Mouse (Mus musculus) left cerebral cortex, postnatal 25 days (tissue): Measurements from ENCODE around the gene Adam30. TPM values are rescaled to one million over a fixed set of nuclear protein-coding genes. Genes with fewer than 3 reads are reported as not detected.
"Not testable (repeated sequence)": the region's sequence is repeated elsewhere in the genome, so short reads cannot be mapped to it uniquely, and the experiment has no call there.

Source experiments
- DNase-seq, 2 experiments: peaks; one replicate each; pipeline ENCODE4 v3.0.0; 2022; ENCODE audit warnings: low spot score in 2 of 2, mixed read lengths in 1 of 2
- intact Hi-C: fragments of 180-260 bp; cut with DNase I; formaldehyde crosslinking; loops from one replicate; pipeline ENCODE4 v1.15.1; 2025
- total RNA-seq, 2 experiments: library from RNA; stranded (reverse); gene quantifications; 2 replicates each; pipeline ENCODE4 v1.2.3; 2021

Adam30 gene
- not detected for total RNA-seq

DNA sequence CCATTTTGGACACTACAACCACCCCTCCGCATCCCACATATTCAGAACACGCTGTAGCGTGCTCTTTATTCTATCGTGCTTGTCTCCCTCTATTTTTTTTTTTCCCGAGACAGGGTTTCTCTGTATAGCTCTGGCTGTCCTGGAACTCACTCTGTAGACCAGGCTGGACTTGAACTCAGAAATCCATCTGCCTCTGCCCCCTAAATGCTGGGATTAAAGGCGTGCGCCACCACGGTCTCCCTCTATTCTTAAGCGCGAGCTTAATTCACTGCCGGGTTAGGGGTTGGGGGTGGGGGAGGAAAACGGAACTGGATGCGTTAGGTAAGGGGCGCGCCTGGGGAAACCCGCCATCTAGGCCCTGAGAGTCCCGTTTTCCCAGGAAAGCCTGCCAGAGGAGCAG lies at the start of gene Adam30:
Gene Adam30 (plus strand): TSS at position 301 of the 400 bp plus-strand sequence.
- no peak for DNase-seq
- intact Hi-C loops, result no loop called here

DNA sequence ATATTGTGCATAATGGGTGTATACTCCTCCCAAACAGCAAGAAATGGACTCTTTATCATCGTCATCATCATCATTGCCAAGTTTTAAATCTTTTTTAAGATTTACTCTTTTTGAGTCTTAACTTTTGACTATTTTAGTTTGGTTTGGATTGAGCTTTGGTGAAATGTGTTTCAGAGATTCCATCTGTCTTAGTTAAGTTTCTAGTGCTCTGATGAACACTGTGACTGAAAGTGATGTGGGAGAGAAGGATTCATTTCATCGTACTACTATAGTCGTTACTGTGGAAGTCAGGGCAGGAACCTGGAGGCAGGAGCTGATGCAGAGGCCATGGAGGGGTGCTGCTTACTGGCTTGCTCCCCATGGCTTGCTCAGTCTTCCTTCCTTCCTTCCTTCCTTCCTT lies 42.2 kb upstream of the Adam30 start:
- peak in 1 of 2 experiments; percentile 47 for DNase-seq
- intact Hi-C loops, result loop anchor here (5.0 kb wide), 1 partner anchor 106 kb away; the partner anchor contains the start of gene Notch2

- DNase-seq, result no peak
- intact Hi-C loops, result loop anchor here (5.0 kb wide), 1 partner anchor 107 kb away; the partner anchor contains the start of gene Notch2
Observed at GRCm38 (mm10) chr3:98119338-98119737, 41.1 kb upstream of the Adam30 start.

DNA sequence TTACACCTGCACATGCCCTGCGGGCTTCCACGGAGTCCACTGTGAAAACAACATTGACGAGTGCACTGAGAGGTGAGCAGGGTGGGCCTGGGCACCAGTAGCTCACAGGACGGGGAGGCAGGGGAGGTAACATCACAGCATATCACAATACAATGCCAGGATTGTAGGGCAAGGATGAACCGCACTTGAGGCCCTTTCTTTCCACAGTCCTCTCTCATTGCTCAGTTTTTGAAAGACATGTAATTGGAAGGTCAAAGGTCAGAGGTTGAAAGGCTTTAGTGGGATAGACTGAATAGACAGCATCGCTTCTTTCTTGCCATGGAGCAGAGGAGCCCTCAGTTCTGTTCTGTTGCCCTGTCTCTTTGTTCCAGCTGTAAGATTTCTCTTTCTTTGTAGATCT lies 39.5 kb upstream of the Adam30 start:
- intact Hi-C loops, result no loop called here
- DNase-seq, result no peak

DNA sequence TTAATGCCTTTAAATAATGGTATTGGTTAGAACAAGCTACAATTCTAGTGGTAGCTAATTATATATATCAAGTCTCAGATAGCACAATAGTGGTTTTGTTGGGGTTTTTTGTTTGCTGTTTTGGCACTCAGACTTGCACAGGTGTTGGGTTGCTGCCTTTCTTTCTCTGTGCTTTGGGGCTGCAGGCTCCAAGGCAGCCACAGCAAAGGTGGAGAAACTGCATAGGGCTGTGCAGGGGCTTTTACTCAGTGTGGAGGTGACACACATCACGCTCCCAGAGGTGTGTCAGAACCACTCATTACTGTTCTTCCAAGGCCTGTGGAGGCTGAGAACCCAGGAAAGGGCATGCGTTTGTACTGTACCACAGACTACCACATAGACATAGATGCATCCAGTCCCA lies 32.7 kb upstream of the Adam30 start:
- intact Hi-C loops, result no loop called here
- DNase-seq, result no peak

- no peak for DNase-seq
- intact Hi-C loops, result no loop called here
Observed at GRCm38 (mm10) chr3:98128716-98129115, 31.7 kb upstream of the Adam30 start.

- DNase-seq, intact Hi-C loops: not testable (repeated sequence)
Observed at GRCm38 (mm10) chr3:98132140-98132539, 28.3 kb upstream of the Adam30 start.

DNA sequence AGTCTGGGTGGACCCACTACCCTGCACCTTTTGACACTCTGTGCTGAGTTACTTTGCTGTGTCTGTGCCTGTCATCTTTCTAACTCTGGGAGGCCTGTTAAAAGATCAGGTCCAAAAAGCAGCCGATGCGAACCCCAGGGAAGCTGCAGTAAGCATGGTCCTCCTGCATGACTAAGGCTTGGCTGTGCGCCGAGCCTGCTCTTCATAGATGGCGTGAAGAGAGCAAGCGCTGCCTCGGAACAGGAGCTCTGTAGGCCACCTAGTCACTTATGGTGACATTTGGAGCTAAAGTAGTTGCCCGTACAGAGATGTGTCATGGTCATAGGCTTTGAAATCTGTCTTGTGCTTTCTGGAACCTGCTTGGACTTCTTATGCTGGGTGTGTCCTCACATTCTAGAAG lies 27.8 kb upstream of the Adam30 start:
- peak in 1 of 2 experiments; percentile 20 for DNase-seq
- intact Hi-C loops, result no loop called here

DNA sequence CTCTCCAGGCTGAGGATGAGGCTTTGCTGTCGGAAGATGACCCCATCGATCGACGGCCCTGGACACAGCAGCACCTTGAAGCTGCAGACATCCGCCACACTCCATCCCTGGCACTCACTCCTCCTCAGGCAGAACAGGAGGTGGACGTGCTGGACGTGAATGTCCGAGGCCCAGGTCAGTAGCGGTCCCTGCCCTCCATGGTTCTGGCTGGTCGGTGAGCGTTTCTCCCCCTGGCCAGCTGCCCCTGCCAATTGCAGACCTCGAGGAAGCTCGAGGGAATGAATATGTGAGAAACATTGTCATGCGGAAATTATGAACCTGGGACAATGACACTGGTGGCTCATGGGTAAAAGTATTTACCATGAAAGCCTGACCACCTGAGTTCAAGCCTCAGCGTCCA lies 19.0 kb upstream of the Adam30 start:
- DNase-seq, result no peak
- intact Hi-C loops, result no loop called here

DNA sequence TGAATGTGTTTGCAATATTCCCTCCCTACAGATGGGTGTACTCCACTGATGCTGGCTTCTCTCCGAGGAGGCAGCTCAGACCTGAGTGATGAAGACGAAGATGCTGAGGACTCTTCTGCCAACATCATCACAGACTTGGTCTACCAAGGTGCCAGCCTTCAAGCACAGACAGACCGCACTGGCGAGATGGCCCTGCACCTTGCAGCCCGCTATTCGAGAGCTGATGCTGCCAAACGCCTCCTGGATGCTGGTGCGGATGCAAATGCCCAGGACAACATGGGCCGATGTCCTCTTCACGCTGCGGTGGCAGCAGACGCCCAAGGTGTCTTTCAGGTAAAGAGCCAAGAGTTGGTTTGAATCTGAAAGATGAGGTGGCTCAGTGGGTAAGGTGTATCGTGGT lies 17.6 kb upstream of the Adam30 start:
- intact Hi-C loops, result no loop called here
- DNase-seq, result no peak

- intact Hi-C loops, result no loop called here
Observed at GRCm38 (mm10) chr3:98145204-98145603, 15.2 kb upstream of the Adam30 start.

GRCm38 (mm10) chr3:98146471-98147410 lies 13.7 kb upstream of the Adam30 start:
- no peak for DNase-seq
- intact Hi-C loops, result no loop called here

More at GRCm38 (mm10) chr3:98145204-98145603, 15.2 kb upstream of the Adam30 start:
- no peak for DNase-seq

- DNase-seq, result no peak
- intact Hi-C loops, result no loop called here
Observed at GRCm38 (mm10) chr3:98147706-98148105, 12.7 kb upstream of the Adam30 start.

GRCm38 (mm10) chr3:98149881-98150280 lies 10.5 kb upstream of the Adam30 start:
- DNase-seq, result no peak
- intact Hi-C loops, result no loop called here

DNA sequence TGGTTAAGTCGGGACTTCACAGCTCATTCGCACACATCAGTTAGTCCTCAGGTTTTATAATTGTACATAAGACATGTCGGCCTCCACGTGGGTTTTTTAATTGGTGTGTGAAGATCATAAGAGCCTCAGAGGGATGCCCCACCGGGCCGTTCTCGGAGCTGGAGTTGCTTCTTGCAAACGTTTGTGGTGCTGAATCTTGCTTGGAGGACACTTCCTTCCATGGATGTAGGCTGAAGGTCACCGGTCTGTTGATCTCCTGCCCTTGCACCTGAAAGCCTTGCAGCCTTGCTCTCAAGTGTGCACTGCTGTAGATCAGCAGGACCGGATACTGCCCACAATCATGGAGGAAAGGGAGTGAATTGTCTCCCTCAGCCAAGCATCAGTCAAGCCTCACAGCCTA lies 9.4 kb upstream of the Adam30 start:
- intact Hi-C loops, result no loop called here
- DNase-seq, result no peak

- intact Hi-C loops, result no loop called here
- DNase-seq, result no peak
Observed at GRCm38 (mm10) chr3:98153460-98153859, 7.0 kb upstream of the Adam30 start.

DNA sequence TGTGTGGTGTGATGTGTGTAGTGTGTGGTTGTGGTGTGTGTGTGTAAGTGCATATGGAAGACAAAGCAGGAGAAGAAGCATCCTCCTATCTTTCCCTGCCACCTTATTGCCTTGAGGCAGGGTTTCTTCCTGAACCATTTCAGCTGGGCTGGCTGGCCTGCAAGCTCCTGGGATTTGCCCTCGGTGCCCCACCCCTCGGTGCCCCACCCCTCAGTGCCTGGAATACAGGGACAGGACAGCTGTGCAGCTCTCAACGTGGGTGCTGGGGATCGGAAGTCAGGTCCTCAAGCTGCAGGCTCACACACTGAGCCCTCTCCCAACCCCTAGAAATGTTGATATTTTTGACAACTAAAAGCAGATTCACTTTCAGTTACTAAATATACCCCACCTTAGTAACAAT lies 4.3 kb upstream of the Adam30 start:
- intact Hi-C loops, result no loop called here
- no peak for DNase-seq

- intact Hi-C loops, result no loop called here
- DNase-seq, result no peak
Observed at GRCm38 (mm10) chr3:98157073-98157472, 3.4 kb upstream of the Adam30 start.

DNA sequence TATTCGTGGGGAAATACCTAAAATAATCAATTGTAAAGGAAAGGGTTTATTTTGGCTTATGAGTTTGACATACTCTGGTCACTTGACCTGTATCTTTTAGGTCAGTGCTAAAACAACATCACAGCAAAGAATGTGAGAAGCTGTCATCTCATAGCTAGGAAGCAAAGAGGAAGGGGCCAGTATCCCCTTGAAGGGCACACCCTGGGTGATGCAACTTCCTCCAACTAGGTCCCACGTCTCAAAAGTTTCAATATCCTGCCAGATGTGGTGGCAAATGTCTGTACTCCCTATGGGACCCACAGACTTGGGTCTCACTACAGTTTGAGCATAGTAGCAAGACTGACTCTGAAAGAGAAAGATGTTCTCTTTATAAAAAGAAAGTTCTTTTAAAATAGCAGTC lies 2.8 kb upstream of the Adam30 start:
- DNase-seq, result no peak
- intact Hi-C loops, result no loop called here

- intact Hi-C loops, result no loop called here
- no peak for DNase-seq
Observed at GRCm38 (mm10) chr3:98158646-98159045, 1.8 kb upstream of the Adam30 start.

- intact Hi-C loops, result no loop called here
- DNase-seq, result no peak
Observed at GRCm38 (mm10) chr3:98159289-98159688, 1.1 kb upstream of the Adam30 start.
